Mouse (Mus musculus): ENCODE measurements around the gene Ksr1.

DNA sequence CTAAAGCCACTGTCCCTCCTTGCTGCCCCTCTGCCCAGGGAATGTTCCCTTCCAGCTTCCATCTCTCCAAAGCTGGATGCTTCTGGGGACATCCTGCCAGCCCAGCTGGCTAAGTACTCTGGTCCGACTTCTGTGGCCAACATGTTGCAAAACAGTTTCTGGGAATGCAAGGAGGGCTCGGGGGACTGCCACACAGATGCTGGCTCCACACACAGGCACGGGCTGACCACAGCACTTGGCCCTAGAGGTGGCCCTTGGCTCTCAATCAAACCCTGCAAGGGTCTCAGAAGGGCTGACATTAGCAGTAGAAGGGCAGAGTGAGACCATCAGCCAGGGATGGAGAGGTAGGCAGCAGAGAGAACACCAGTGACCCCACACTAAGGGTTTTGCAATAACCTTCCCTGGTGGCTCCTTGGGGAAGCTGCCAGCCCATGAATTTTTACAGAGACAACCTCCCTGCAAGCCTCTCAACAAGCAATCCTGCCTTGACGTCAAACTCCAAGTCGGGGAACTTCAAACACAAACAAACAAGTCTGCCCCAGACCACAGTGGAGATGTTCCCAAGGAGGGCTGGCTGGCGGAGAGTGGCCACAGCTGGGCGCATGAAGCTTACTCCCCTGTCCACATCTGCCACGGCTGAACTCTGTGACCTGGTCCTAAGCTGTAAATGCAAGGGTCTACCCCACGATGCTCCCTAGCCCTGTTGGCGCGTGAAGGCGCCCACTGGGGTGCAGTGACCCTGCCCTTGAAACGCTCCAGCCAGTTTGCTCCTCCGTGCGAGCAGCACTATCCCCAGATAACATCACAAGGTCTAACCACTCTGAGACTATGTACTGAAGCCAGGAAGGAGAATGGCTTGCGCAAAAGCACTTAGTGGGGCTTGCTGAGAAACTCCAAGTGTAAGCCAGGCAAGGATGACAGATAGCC lies 65.0 kb downstream of the Ksr1 start:
- TF ChIP-seq CTCF (IDR thresholded peaks at IDR 0.05; ENCODE audit: extremely low read depth, insufficient read length, insufficient replicate concordance, low read depth, low read length) (no peak), POLR2A (IDR thresholded peaks at IDR 0.05; ENCODE audit: low read depth, low read length) (no peak)
